Mouse (Mus musculus) midbrain, embryonic 15.5 days (tissue): ENCODE results near the gene D930048N14Rik. TPM values are rescaled to one million over a fixed set of nuclear protein-coding genes. Genes with fewer than 3 reads are reported as not detected.
"Not testable (repeated sequence)": the region's sequence is repeated elsewhere in the genome, so short reads cannot be mapped to it uniquely, and the experiment has no call there.

Source experiments
- ATAC-seq: fragments of 200-750 bp; cut with Nextera tagmentation; replicated peaks from 2 replicates; pipeline ENCODE4 v1.8.0; 2017; ENCODE audit warnings: moderate TSS enrichment
- H3K27ac ChIP-seq: fragments of 300-500 bp; sonication (generic); 2 replicates; pipeline ENCODE4 v1.5.1; 2015; ENCODE audit warnings: mild to moderate bottlenecking, inconsistent platforms
- H3K27me3 ChIP-seq: fragments of 300-500 bp; sonication (generic); replicated peaks from 2 replicates; pipeline ENCODE4 v1.6.1; 2015; ENCODE audit warnings: inconsistent platforms
- H3K36me3 ChIP-seq: fragments of 300-500 bp; sonication (generic); replicated peaks from 2 replicates; pipeline ENCODE4 v1.6.1; 2015; ENCODE audit warnings: inconsistent platforms
- H3K4me1 ChIP-seq: fragments of 300-500 bp; sonication (generic); 2 replicates; pipeline ENCODE4 v1.6.1; 2015; ENCODE audit warnings: inconsistent platforms
- H3K4me2 ChIP-seq: fragments of 300-500 bp; sonication (generic); 2 replicates; pipeline ENCODE4 v1.6.1; 2015; ENCODE audit warnings: inconsistent platforms, mild to moderate bottlenecking, moderate library complexity
- H3K4me3 ChIP-seq: fragments of 300-500 bp; sonication (generic); 2 replicates; pipeline ENCODE4 v1.5.1; 2015; ENCODE audit warnings: mild to moderate bottlenecking, inconsistent platforms
- H3K9ac ChIP-seq: fragments of 300-500 bp; sonication (generic); 2 replicates; pipeline ENCODE4 v1.6.1; 2015; ENCODE audit warnings: mild to moderate bottlenecking, inconsistent platforms
- H3K9me3 ChIP-seq: fragments of 300-500 bp; sonication (generic); 2 replicates; pipeline ENCODE4 v1.6.1; 2016; ENCODE audit warnings: inconsistent platforms
- WGBS: fragments of 180-500 bp; shearing (Covaris S2); methylation state at CpG from one replicate; pipeline ENCODE4 v1.1.7; 2015; ENCODE audit warnings: mixed read lengths; 5-methylcytosine and 5-hydroxymethylcytosine counted together
- polyA plus RNA-seq: library from polyadenylated mRNA; unstranded; fragments of >200 nt; fragmentation: Nextera tagmentation; extraction: Ambion mirVana; gene quantifications from 2 replicates; pipeline ENCODE4 v1.2.1, GENCODE M21; 2015

Gene D930048N14Rik
- polyA plus RNA-seq, 1 experiment from 2014 or later: 0.94 TPM

DNA sequence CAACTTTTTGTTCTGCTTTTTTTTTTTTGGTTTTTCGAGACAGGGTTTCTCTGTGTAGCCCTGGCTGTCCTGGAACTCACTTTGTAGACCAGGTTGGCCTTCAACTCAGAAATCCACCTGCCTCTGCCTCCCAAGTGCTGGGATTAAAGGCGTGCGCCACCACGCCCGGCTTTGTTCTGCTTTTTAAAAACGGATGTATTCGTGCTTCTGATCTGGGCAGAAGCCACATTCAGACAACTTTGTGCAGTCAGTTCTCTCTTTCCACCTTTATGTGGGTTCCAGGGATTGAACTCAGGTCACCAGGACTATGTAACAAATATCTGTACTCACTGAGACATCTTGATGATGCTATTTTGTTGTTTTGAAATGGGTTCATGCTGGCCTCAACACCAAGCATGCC, 17.6 kb upstream of the D930048N14Rik start:
- H3K4me2 ChIP-seq, H3K27me3 ChIP-seq, H3K4me3 ChIP-seq, H3K9me3 ChIP-seq, H3K9ac ChIP-seq, ATAC-seq, H3K27ac ChIP-seq, H3K36me3 ChIP-seq: not testable (repeated sequence)
- peaks cover 35% of the 10 kb centered on the region for H3K4me1 ChIP-seq
- WGBS: 95% methylated on average over 7 of the region's 7 CpGs

DNA sequence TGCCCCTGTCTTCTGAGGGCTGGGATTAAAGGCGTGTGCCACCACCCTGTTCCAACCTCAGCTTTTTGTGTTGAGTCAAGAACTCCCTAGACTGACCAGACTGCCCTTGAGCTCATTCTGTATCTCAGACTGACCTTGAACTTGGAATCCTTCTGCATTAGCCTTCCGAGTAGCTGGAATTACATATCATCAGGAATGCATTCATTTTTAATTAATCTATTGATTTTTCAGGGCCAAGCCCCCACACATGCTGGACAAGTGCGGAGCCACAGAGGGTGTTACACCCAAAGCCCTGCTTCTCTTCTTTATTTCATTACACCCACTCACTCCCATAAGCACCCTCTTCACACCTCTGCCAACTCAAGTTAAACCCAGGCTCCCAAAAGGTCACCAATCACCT, 17.0 kb upstream of the D930048N14Rik start:
- Histone ChIP-seq H3K9ac (no peak overlapping the region), H3K27ac (no peak overlapping the region), H3K27me3 (peaks cover 10% of the 10 kb centered on the region), H3K4me1 (peaks cover 35% of the 10 kb centered on the region), H3K36me3 (no peaks in the 10 kb centered on the region), H3K4me3 (no peak overlapping the region), H3K4me2 (no peak overlapping the region), H3K9me3 (no peaks in the 10 kb centered on the region)
- ATAC-seq: no peak
- WGBS: 92% methylated on average over 3 of the region's 3 CpGs

DNA sequence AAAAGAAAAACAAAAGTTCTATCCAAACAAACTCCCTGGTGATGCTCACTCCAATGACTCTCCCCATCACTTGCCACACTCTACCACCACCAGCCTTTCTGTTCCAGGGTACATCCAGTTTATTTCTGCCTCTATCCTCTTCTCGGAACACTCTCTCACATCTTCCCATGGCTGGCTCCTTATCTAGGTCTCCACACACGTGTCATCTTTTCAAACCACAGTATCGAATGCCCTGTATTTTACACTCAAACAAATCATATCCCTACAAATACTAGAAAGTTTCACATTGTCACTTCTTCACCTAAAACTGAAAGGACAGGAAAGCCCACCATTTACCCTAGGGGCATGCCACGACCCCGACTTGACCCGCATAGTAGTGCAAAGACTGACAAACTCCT, 15.6 kb upstream of the D930048N14Rik start:
- WGBS: 25% methylated on average over 6 of the region's 6 CpGs
- ATAC-seq: no peak
- Histone ChIP-seq H3K4me1 (peaks cover 35% of the 10 kb centered on the region), H3K9ac (peak overlapping the region; percentile 88), H3K36me3 (no peaks in the 10 kb centered on the region), H3K27ac (peak overlapping the region; percentile 88), H3K4me2 (peak overlapping the region; percentile 79), H3K27me3 (peaks cover 10% of the 10 kb centered on the region), H3K9me3 (no peaks in the 10 kb centered on the region), H3K4me3 (peak overlapping the region; percentile 97)

DNA sequence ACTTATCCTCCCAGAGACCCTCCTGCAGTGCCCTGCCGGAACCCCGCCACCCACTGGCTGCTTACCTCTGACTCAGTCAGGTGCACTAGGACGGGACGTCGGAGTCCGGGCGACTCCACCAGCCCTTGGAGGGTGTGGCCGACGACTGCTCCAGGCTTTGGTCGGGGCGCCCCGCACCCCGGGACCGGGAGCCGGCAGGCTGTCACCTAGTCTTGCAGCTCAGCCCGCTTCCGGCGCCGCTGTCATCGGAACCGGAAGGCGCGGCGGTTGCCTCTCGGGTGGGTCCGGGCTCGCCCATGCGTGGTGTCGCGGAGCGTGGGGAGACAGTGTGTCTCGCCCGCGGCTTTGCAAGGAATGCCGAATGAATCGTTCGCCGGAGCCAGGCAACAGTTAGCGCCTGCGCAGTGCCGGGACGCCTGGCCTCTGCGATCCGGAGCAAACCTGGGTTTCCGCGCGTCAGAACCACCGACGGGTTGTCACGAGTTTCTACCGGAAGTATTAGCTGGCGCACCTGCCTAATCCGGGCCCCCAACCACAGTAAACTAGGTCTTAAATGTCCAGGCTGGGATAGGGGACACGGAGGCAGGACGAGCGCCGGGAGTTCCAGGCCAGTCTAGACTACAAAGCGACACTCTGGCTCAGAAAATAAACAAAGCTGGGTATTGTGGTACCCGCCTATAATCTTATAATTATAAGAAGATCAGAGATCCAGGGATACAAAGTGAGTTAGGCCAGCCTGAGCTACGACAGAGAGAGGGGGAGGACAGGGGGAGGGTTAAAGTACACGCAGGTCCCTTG, 15.0 kb upstream of the D930048N14Rik start, which contains the start of gene Rmnd5b:
Rmnd5b (minus strand) TSS at position 372 of the 798 bp plus-strand sequence.
- Histone ChIP-seq H3K9me3 (no peaks in the 10 kb centered on the region), H3K27ac (peak within 1 kb of the TSS; percentile 88), H3K4me1 (peaks cover 35% of the 10 kb centered on the region), H3K4me2 (peak within 1 kb of the TSS; percentile 79), H3K9ac (peak within 1 kb of the TSS; percentile 88), H3K4me3 (peak within 1 kb of the TSS; percentile 97), H3K36me3 (no peaks in the 10 kb centered on the region), H3K27me3 (peaks cover 10% of the 10 kb centered on the region)
- peak; percentile 95 for ATAC-seq
- under 1% methylated on average over 61 of the region's 61 CpGs for WGBS

DNA sequence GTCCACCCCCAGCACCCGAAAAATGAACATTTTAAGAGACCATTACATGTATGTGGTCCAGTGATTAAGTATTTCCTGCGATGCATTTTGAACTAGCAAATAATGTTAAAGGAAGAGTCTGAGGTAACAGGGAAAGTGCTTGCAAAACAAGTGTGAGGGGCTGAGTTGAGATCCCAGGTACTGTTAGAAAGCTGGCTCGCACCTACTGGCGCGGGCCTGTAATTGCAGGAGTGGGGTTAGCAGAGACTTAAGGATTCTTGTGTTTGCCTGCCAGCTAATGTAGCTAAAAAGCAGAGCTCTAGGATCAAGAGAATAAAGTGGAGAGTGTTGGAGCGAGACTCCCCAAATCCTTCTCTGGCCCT, 14.4 kb upstream of the D930048N14Rik start:
- Histone ChIP-seq H3K4me1 (peaks cover 35% of the 10 kb centered on the region), H3K36me3 (no peaks in the 10 kb centered on the region), H3K9me3 (no peaks in the 10 kb centered on the region), H3K27ac (peak overlapping the region; percentile 88), H3K4me2 (peak overlapping the region; percentile 79), H3K27me3 (peaks cover 10% of the 10 kb centered on the region), H3K4me3 (peak overlapping the region; percentile 97), H3K9ac (peak overlapping the region; percentile 88)
- peak; percentile 28; the same call in 1 of the 2 replicates for ATAC-seq
- WGBS: 2% methylated on average over 6 of the region's 6 CpGs

DNA sequence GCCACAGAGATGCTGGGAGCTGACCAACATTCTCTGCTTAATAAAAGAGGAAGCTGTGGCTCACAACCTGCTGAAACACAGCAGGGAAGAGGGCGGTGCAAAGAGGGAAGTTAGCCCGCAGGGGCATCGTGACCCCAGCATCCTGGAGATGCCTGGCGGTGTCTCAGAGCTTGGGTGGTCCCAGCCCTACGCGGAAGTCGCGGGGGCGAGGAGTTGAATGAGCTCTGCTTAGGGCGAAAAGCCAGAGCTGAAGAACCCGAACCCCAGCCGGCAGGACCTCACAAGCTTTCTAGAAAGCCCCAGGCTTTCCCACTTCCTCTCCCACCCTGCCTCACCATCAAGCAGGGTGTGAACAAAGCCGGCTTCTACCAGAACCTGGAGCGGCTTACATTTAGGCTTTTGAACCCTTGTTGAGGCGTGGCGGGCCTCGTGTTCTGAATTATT, 12.8 kb upstream of the D930048N14Rik start:
- H3K9me3 ChIP-seq: no peaks in the 10 kb centered on the region
- 6% methylated on average over 17 of the region's 17 CpGs for WGBS

DNA sequence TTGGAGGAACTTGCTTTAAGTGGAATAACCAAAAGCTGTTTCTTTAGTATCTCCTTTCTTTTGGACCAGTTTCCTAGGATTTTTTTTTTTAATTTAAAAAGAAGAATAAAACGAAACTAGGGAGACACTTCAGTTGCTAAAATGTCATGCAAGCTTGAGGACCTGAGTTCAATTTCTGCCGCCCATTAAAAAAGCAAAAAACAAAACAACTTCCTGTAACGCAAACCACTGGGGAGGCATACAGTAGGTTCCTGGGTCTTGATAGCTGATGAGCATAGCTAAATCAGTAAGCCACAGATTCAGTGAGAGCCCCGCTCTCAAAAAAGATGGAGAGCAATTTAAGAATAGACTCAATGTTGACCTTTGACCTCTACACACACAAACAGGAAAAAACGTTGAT, 12.3 kb upstream of the D930048N14Rik start:
- 73% methylated on average over 5 of the region's 5 CpGs for WGBS
- H3K4me2 ChIP-seq: no peak overlapping the region
- no peak overlapping the region for H3K4me3 ChIP-seq
- H3K9ac ChIP-seq: no peak overlapping the region
- H3K4me1 ChIP-seq: peaks cover 27% of the 10 kb centered on the region
- no peaks in the 10 kb centered on the region for H3K9me3 ChIP-seq
- no peak overlapping the region for H3K27ac ChIP-seq
- no peaks in the 10 kb centered on the region for H3K36me3 ChIP-seq
- ATAC-seq: no peak
- H3K27me3 ChIP-seq: peaks cover 10% of the 10 kb centered on the region

More for the DNA sequence above, 12.8 kb upstream of the D930048N14Rik start:
- Histone ChIP-seq H3K4me2 (no peak overlapping the region), H3K27me3 (peaks cover 10% of the 10 kb centered on the region), H3K27ac (no peak overlapping the region), H3K36me3 (no peaks in the 10 kb centered on the region), H3K4me1 (peaks cover 27% of the 10 kb centered on the region), H3K9ac (no peak overlapping the region), H3K4me3 (no peak overlapping the region)
- ATAC-seq: no peak

DNA sequence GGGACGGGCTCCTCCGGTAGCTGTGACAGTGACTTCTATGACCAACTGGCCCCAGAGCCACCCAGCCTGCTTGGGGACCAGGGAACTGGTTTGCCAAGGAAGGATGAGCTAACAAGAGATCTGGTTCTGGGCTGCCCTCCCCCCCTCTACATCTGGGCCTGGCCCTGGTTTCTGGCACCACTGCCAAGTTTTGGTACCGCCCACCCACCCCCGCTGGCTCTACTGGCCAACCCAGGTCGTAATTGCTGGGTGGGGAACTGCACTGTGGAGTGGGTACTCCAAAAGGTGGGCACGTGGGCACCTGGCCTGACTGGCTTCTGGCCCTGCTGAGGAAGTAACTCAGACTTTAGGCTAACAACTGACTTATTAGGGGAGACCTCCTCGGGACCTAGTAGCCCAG, 10.0 kb upstream of the D930048N14Rik start:
- H3K27ac ChIP-seq: no peak overlapping the region
- H3K4me1 ChIP-seq: peaks cover 13% of the 10 kb centered on the region
- H3K4me3 ChIP-seq: no peak overlapping the region
- no peak overlapping the region for H3K4me2 ChIP-seq
- 85% methylated on average over 7 of the region's 7 CpGs for WGBS
- no peak for ATAC-seq
- no peaks in the 10 kb centered on the region for H3K36me3 ChIP-seq
- H3K27me3 ChIP-seq: peaks cover 10% of the 10 kb centered on the region
- H3K9me3 ChIP-seq: no peaks in the 10 kb centered on the region
- H3K9ac ChIP-seq: no peak overlapping the region

DNA sequence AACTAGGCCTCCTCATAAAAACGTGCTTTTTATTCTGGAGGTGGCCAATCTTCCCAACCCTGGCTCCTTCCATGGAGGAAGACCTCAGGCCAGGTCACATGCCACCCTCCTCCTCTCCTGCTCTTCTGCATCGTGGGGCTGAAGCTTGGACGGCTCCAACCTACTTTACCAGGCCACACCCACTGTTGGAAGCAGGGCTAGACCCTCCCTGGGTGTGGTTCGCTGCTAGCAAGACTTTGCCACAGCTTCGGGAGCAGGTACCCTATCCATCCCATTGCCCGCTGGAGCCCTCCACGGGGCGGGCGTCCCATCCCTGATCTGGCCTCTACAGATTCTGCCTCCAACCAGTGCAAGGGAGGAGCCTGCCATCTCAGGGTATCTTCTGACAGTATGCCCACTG, 7.6 kb upstream of the D930048N14Rik start:
- H3K4me1 ChIP-seq: no peaks in the 10 kb centered on the region
- H3K9ac ChIP-seq: no peak overlapping the region
- H3K36me3 ChIP-seq: no peaks in the 10 kb centered on the region
- ATAC-seq: no peak
- WGBS: 83% methylated on average over 9 of the region's 9 CpGs
- H3K27ac ChIP-seq: no peak overlapping the region
- no peak overlapping the region for H3K4me2 ChIP-seq
- H3K4me3 ChIP-seq: no peak overlapping the region
- H3K9me3 ChIP-seq: no peaks in the 10 kb centered on the region
- peaks cover 5% of the 10 kb centered on the region; the same call in 1 of the 2 replicates for H3K27me3 ChIP-seq

DNA sequence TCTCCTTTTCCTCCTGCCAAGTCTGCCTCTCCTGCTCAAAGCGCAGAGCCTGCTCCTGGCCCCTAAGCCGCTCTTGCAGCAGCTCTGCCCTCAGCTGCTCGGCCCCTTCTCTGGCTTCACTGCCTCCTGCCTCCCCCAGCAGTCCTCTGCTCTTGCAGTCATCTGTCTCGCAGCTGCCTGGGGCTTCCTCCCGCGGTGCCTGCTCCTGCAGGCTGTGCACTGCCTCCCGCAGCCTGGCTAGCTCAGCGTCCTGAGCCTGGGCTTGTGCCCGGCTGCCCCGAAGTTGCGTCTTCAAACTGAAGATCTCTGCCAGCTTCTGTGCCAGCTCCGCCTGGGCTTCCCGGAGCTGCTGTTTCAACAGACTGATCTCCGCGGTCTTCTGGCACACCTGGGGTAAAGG, 7.0 kb upstream of the D930048N14Rik start:
- WGBS: 50% methylated on average over 15 of the region's 15 CpGs
- ATAC-seq: no peak
- no peak overlapping the region for H3K27ac ChIP-seq

DNA sequence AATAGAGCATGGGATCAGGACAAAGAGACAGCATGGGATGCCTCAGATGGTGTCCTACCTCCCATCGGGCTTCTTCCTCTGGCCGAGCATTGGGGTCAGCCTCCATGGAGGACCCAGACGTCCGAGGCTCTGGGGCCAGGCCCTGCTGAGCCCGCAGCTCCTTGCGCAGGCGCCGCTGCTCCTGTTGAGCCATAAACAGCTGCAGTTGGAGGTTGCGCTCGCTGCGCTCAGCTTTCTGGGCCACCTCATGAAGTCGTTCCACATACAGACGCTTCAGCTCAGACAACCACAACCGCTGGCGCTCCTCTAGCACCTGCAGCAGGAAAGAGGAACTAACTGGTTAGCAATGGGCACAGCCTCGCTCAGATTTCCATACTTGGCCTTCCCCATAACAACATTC, 6.5 kb upstream of the D930048N14Rik start:
- WGBS: 83% methylated on average over 16 of the region's 16 CpGs
- no peak overlapping the region for H3K4me2 ChIP-seq
- H3K36me3 ChIP-seq: no peaks in the 10 kb centered on the region
- H3K4me3 ChIP-seq: no peak overlapping the region
- H3K4me1 ChIP-seq: peaks cover 8% of the 10 kb centered on the region
- peaks cover 4% of the 10 kb centered on the region for H3K27me3 ChIP-seq
- no peaks in the 10 kb centered on the region for H3K9me3 ChIP-seq
- no peak overlapping the region for H3K9ac ChIP-seq
- ATAC-seq: no peak
- no peak overlapping the region for H3K27ac ChIP-seq

More for the DNA sequence above, 7.0 kb upstream of the D930048N14Rik start:
- Histone ChIP-seq H3K4me2 (no peak overlapping the region), H3K36me3 (no peaks in the 10 kb centered on the region), H3K27me3 (no peaks in the 10 kb centered on the region), H3K9ac (no peak overlapping the region), H3K4me3 (no peak overlapping the region), H3K9me3 (no peaks in the 10 kb centered on the region), H3K4me1 (peaks cover 3% of the 10 kb centered on the region; the same call in 1 of the 2 replicates)

DNA sequence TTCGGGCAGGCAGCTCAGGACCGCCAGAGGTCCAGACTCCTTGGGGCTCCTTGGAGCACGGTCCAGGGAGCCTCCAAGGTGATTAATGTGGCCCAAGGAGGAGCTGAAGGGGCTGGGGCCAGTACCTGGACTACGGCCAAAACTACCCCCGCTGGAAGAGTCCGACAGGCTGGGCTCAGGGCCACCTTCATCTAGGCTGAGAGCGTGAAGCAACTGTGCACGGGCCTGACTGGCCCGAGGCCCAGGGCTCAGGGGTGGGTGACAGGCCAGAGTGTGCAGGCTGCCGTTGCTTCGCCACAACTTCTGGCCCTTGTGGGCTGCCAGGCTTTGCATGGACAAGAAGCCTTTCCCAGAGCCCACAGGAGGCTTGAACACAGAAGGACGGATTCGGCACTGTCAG, 5.5 kb upstream of the D930048N14Rik start:
- H3K27ac ChIP-seq: no peak overlapping the region
- no peak for ATAC-seq
- H3K4me1 ChIP-seq: peaks cover 19% of the 10 kb centered on the region
- H3K36me3 ChIP-seq: no peaks in the 10 kb centered on the region
- peaks cover 14% of the 10 kb centered on the region for H3K27me3 ChIP-seq
- no peaks in the 10 kb centered on the region for H3K9me3 ChIP-seq
- no peak overlapping the region for H3K4me3 ChIP-seq
- H3K9ac ChIP-seq: no peak overlapping the region
- WGBS: 80% methylated on average over 13 of the region's 13 CpGs
- no peak overlapping the region for H3K4me2 ChIP-seq

DNA sequence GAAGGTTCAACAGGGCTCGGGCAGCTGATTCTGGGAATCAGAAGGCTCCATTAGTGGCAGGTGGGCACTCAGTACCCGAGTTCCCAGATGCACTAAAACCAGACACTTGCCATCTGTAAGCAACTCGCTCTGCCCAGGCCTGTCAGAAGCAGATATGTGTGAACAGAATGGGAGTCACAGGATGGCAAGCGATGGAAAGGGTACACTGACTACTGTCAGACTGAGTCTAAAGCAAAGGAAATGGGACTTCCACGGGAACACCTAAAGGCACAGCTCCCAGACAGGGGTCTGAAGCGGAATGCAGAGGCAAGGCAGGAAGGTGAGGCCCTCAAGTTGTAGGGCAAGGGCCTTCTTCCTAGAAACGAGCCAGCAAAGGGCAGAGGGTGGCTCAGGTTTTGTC, 4.5 kb upstream of the D930048N14Rik start:
- Histone ChIP-seq H3K4me2 (no peak overlapping the region), H3K4me1 (peaks cover 26% of the 10 kb centered on the region)
- 85% methylated on average over 7 of the region's 7 CpGs for WGBS

More for the DNA sequence above, 4.5 kb upstream of the D930048N14Rik start:
- H3K9ac ChIP-seq: no peak overlapping the region
- ATAC-seq: no peak
- H3K36me3 ChIP-seq: no peaks in the 10 kb centered on the region
- H3K9me3 ChIP-seq: no peaks in the 10 kb centered on the region
- H3K4me3 ChIP-seq: no peak overlapping the region
- H3K27me3 ChIP-seq: peaks cover 14% of the 10 kb centered on the region
- no peak overlapping the region for H3K27ac ChIP-seq
